In genomic region chr15:31392705-31393104, GRCm38 (mm10) we compare ENCODE assay signal across 18 mouse cellular contexts. TPM values are rescaled to one million over a fixed set of nuclear protein-coding genes. Genes with fewer than 3 reads are reported as not detected.
A peak's percentile ranks its signal among the peaks of the same experiment; 100 is the strongest.
DNase-seq lines count a peak whose midpoint lies in the region; ATAC-seq lines count a peak whose summit lies in the region.
"Had no signal": no experiment of that assay in that cellular context is flagged by ENCODE, and none has a peak within 500 bp of the region (broad histone marks: within the 10 kb centered on the region; RNA-seq: fewer than 3 reads in every experiment).

No protein-coding gene starts in this region.

- 0 out of 2 replicates have a peak, but pooled peaks cover 2% of the 10 kb centered on the region for H3K4me1 ChIP-seq in kidney, embryonic 15.5 days
- H3K4me1 ChIP-seq: embryonic facial prominence, embryonic 15.5 days; forebrain, embryonic 10.5 days; limb, embryonic 15.5 days; neural tube, embryonic 13.5 days had no signal

- no peak overlapping the region for H3K4me3 ChIP-seq in kidney, embryonic 15.5 days (replicated peaks)
- H3K4me3 ChIP-seq: embryonic facial prominence, embryonic 15.5 days; forebrain, embryonic 10.5 days; heart, embryonic 12.5 days; limb, embryonic 15.5 days; neural tube, embryonic 13.5 days had no signal

- no peak overlapping the region for H3K4me2 ChIP-seq in kidney, embryonic 15.5 days
- H3K4me2 ChIP-seq: embryonic facial prominence, embryonic 15.5 days; heart, embryonic 12.5 days; limb, embryonic 15.5 days; neural tube, embryonic 13.5 days had no signal

- intact Hi-C loops in left cerebral cortex, postnatal 10 days (cut with DNase I), result loop anchor here (5.0 kb wide), 1 partner anchor 35 kb away; no protein-coding TSS in a partner anchor

- no peak for DNase-seq in kidney, postnatal 36 days
- peak; percentile 69 to 78 for DNase-seq in left cerebral cortex, adult 18-20 months (ENCODE audit: low spot score in 2 of 2)
- no peak for DNase-seq in left cerebral cortex, postnatal 10 days (ENCODE audit: extremely low spot score in 1 of 2, low spot score in 2 of 2)
- peak; percentile 75 to 83 for DNase-seq in left cerebral cortex, adult 9 months (ENCODE audit: low spot score in 2 of 2)
- peak; percentile 58 for DNase-seq in right cerebral cortex, postnatal 25 days
- no peak for DNase-seq in lung, postnatal 36 days
- DNase-seq in heart, adult 8-10 months (ENCODE audit: low spot score), result no peak
- DNase-seq: cerebellum, postnatal 10 days; embryo, embryonic 11 days; kidney, adult 2 months; lung, postnatal 10 days; thymus, adult 2 months had no signal

- no peaks in the 10 kb centered on the region for H3K36me3 ChIP-seq in kidney, embryonic 15.5 days
- H3K36me3 ChIP-seq: embryonic facial prominence, embryonic 15.5 days; forebrain, embryonic 10.5 days; heart, embryonic 12.5 days; limb, embryonic 15.5 days; neural tube, embryonic 13.5 days had no signal

- H3K27me3 ChIP-seq in kidney, embryonic 15.5 days, result no peaks in the 10 kb centered on the region
- H3K27me3 ChIP-seq: embryonic facial prominence, embryonic 15.5 days; heart, embryonic 12.5 days; limb, embryonic 15.5 days; neural tube, embryonic 13.5 days had no signal

- no peak overlapping the region for H3K27ac ChIP-seq in kidney, embryonic 15.5 days
- H3K27ac ChIP-seq: embryonic facial prominence, embryonic 15.5 days; forebrain, embryonic 10.5 days; limb, embryonic 15.5 days; neural tube, embryonic 13.5 days had no signal

- 44% methylated on average over 7 of the region's 7 CpGs for WGBS in kidney, embryonic 15.5 days

- H3K9ac ChIP-seq in kidney, embryonic 15.5 days, result no peak overlapping the region
- H3K9ac ChIP-seq: embryonic facial prominence, embryonic 15.5 days; heart, embryonic 12.5 days; limb, embryonic 15.5 days; neural tube, embryonic 13.5 days had no signal

- no peaks in the 10 kb centered on the region for H3K9me3 ChIP-seq in kidney, embryonic 15.5 days (replicated peaks)
- H3K9me3 ChIP-seq: forebrain, embryonic 10.5 days; limb, embryonic 15.5 days; neural tube, embryonic 13.5 days had no signal

- ATAC-seq in kidney, embryonic 15.5 days (replicated peaks; ENCODE audit: low FRiP score), result peak; percentile 66; the same call in 1 of the 2 replicates

RNA-seq across cellular contexts. Expression of gene Ankrd33b, which starts 25.2 kb away (rescaled TPM):
- 6.2 and 6.5 TPM in 2 replicates for polyA plus RNA-seq in kidney, embryonic 15.5 days (2015; fragmentation: Nextera tagmentation; extraction: Ambion mirVana)
- total RNA-seq in left cerebral cortex, adult 18-20 months (2021), result 10 to 100 TPM; 81.7 to 87.2 TPM
- 1 to 10 TPM; 6.4 to 8.7 TPM for total RNA-seq in left cerebral cortex, postnatal 10 days (2021)
- 10 to 100 TPM; 26.4 to 31.4 (median 29.1) TPM for total RNA-seq in heart, adult 8-10 months (2022)

Comparison
In these comparisons a context has a peak if more than half of its experiments do, and no peak if none do; other contexts are left out.
1. DNase-seq: peak in left cerebral cortex, adult 18-20 months (2 of 2), left cerebral cortex, adult 9 months (2 of 2) and right cerebral cortex, postnatal 25 days (single experiment); none in kidney, postnatal 36 days (0 of 2), left cerebral cortex, postnatal 10 days (0 of 2), lung, postnatal 36 days (single experiment) and heart, adult 8-10 months (single experiment).